Mouse (Mus musculus) mammary gland, adult 2 months (tissue): ENCODE data around the gene Igf2bp2. TPM values are rescaled to one million over a fixed set of nuclear protein-coding genes. Genes with fewer than 3 reads are reported as not detected.

ENCODE experiments used
- polyA plus RNA-seq: library from polyadenylated mRNA; depleted of rRNA; stranded (reverse); fragments of >200 nt; gene quantifications from 2 replicates; pipeline ENCODE4 v1.2.3, GENCODE M21; 2012; ENCODE audit warnings: low replicate concordance; rRNA removed

Gene Igf2bp2
- polyA plus RNA-seq = 1.1 and 1.4 TPM in 2 replicates

DNA sequence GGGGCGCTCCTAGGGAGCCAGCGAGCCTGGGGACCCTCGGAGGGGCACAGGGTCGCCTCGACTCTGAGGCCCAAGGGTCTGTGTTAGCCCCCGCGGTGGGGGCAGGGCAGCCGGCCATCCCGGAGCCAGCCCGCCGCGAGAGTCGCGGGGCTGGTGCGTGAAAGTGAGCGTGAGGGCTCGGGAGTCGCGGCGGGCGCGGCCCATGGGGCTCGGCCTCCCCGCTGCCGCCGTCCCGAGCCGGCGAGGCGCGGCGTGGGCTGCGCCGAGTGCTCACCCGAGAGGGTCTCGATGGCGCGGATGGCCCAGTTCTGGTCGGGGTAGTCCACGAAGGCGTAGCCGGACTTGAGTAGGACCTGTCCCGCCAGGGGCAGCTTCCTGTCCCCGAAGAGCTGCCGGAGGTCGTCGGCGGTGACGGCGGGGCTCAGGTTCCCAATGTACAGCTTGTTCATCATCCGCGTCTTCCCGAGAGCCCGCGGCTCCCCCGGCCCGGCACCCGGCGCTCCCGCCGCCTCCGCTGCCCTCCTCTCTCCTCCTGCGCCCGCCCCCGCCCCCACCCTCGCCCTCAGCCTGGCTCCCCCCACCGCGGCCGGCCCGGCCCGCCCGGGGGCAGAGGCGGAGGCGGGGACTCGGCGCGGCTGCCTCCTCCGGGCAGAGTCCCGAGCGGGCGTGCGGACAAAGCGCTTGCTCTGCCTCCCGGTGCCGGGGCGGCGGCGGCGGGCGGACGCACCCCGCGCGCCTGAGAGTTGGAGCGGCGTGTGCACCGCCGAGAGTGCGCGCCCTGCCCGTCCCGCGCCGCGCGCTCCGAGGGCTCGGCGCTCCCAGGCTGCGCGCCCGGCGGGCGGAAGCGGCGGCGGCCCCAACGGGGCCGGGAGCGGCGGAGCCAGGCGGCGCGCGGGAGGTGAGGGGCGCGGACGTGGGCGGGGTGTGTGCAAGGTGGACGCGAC is at the start of gene Igf2bp2:
Gene Igf2bp2, minus strand, starts transcription at position 788 of the 944 bp plus-strand sequence.

DNA sequence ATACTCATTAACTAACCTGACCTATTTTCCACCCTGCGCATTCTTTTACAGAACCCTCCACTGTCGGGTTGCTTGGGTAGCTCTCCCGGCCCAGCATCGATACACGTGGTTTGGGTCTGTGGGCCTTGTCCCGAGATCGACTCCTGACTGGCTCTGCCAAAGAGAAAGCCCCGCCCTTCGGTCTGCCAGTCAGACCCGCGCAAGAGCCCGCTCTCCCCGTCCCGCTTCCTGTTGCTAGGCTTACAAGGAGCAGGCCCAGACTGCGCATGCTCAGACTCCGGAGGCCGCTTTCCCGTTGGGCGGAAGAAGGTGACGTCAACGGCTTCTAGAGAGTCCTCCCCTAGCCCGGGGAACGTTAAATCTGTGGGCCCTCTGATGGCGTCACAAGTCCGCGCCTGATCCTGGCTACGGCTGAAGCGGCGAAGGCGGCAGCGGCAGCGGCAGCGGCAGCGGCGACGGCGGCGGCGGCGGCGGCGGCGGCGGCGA is 154.0 kb downstream of the Igf2bp2 start, which contains the start of gene Senp2:
Gene Senp2, plus strand, starts transcription at position 386 of the 486 bp plus-strand sequence.

Other genes starting within 250 kb of the Igf2bp2 start
- gene Tmem41a, start 215.7 kb downstream of the Igf2bp2 start, polyA plus RNA-seq = 12.0 and 16.4 TPM in 2 replicates
- gene Liph, start 167.6 kb downstream of the Igf2bp2 start, polyA plus RNA-seq = 1.4 and 2.5 TPM in 2 replicates
- gene Senp2, start 153.8 kb downstream of the Igf2bp2 start, polyA plus RNA-seq = 6.8 and 14.5 TPM in 2 replicates
- gene Tra2b, start 102.7 kb upstream of the Igf2bp2 start, polyA plus RNA-seq = 14.8 and 29.2 TPM in 2 replicates